14 mouse cellular contexts compared by ENCODE assay signal in the genomic region with DNA sequence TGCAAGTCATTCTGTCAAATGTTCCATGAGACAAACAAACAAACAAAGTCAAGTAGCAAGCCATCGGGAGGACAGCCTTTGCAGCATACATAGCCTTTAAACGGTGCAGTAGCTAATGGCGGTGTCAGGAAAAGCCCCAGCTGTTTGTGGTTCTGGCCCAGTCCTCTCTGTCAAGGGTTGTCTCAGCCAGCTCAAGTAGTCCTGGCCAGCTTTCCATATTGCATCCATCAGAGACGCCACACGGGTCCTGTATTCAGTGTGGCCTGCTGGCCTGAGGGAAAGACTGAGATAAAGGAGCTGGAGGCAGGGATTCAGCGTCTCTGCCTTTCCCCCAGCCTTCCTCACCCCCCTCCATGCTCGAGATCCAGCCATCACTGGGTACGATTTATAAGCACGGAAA.
A peak's percentile ranks its signal among the peaks of the same experiment; 100 is the strongest.
DNase-seq lines count a peak whose midpoint lies in the region; ATAC-seq and TF ChIP-seq lines count a peak whose summit lies in the region.
"Had no signal": no experiment of that assay in that cellular context is flagged by ENCODE, and none has a peak within 500 bp of the region (broad histone marks: within the 10 kb centered on the region; RNA-seq: fewer than 3 reads in every experiment).

No protein-coding gene starts in this region.

- TF ChIP-seq CTCF in kidney, postnatal 0 days (IDR thresholded peaks at IDR 0.05; ENCODE audit: low read depth), result no peak
- no peak for TF ChIP-seq CTCF in lung, embryonic 14.5 days (IDR thresholded peaks at IDR 0.05; ENCODE audit: low read depth)

- no peak for ATAC-seq in kidney, postnatal 0 days (replicated peaks; ENCODE audit: low FRiP score, low read depth)
- no peak for ATAC-seq in kidney, embryonic 15.5 days (replicated peaks; ENCODE audit: low FRiP score)
- ATAC-seq in lung, embryonic 14.5 days (ENCODE audit: insufficient read depth), result peak; percentile 98
- ATAC-seq in stomach, embryonic 16.5 days (ENCODE audit: insufficient read depth, low FRiP score), result peak; percentile 82; the same call in 1 of the 2 replicates
- ATAC-seq: midbrain, embryonic 13.5 days had no signal

- H3K9ac ChIP-seq in kidney, postnatal 0 days (ENCODE audit: low read depth, low read length), result no peak overlapping the region
- H3K9ac ChIP-seq in kidney, embryonic 15.5 days, result no peak overlapping the region
- H3K9ac ChIP-seq in lung, embryonic 14.5 days, result no peak overlapping the region
- no peak overlapping the region for H3K9ac ChIP-seq in stomach, embryonic 16.5 days (ENCODE audit: low read length)
- H3K9ac ChIP-seq: hindbrain, embryonic 14.5 days; limb, embryonic 15.5 days; midbrain, embryonic 13.5 days had no signal

- H3K36me3 ChIP-seq in kidney, postnatal 0 days (ENCODE audit: insufficient read depth, low read length), result no peaks in the 10 kb centered on the region
- H3K36me3 ChIP-seq in kidney, embryonic 15.5 days, result no peaks in the 10 kb centered on the region
- H3K36me3 ChIP-seq in lung, embryonic 14.5 days (ENCODE audit: insufficient read depth), result no peaks in the 10 kb centered on the region
- H3K36me3 ChIP-seq in stomach, embryonic 16.5 days (ENCODE audit: control insufficient read depth, insufficient read depth, low read length), result no peaks in the 10 kb centered on the region
- H3K36me3 ChIP-seq: limb, embryonic 15.5 days; midbrain, embryonic 13.5 days had no signal

- no peaks in the 10 kb centered on the region for H3K27me3 ChIP-seq in kidney, postnatal 0 days (ENCODE audit: insufficient read depth, low read length)
- peaks cover 29% of the 10 kb centered on the region for H3K27me3 ChIP-seq in kidney, embryonic 15.5 days
- H3K27me3 ChIP-seq in lung, embryonic 14.5 days (ENCODE audit: insufficient read depth, low read length), result no peaks in the 10 kb centered on the region
- peaks cover 10% of the 10 kb centered on the region; the same call in 1 of the 2 replicates for H3K27me3 ChIP-seq in stomach, embryonic 16.5 days (ENCODE audit: control insufficient read depth, insufficient read depth, low read length)

- WGBS in kidney, postnatal 0 days, result 75% methylated on average over 9 of the region's 9 CpGs
- WGBS in kidney, embryonic 15.5 days, result 65% methylated on average over 9 of the region's 9 CpGs
- WGBS in lung, embryonic 14.5 days, result 41% methylated on average over 9 of the region's 9 CpGs
- WGBS in stomach, embryonic 16.5 days, result 52% methylated on average over 9 of the region's 9 CpGs

- H3K4me1 ChIP-seq in kidney, postnatal 0 days (replicated peaks; ENCODE audit: insufficient read depth, low read length), result no peaks in the 10 kb centered on the region; the same call in 1 of the 2 replicates
- 0 out of 2 replicates have a peak, but pooled peaks cover 6% of the 10 kb centered on the region for H3K4me1 ChIP-seq in kidney, embryonic 15.5 days
- no peaks in the 10 kb centered on the region for H3K4me1 ChIP-seq in lung, embryonic 14.5 days (ENCODE audit: insufficient read depth)
- peaks cover 2% of the 10 kb centered on the region; the same call in 1 of the 2 replicates for H3K4me1 ChIP-seq in stomach, embryonic 16.5 days (ENCODE audit: control insufficient read depth, insufficient read depth, low read length)
- H3K4me1 ChIP-seq: limb, embryonic 15.5 days; midbrain, embryonic 13.5 days had no signal

- H3K4me2 ChIP-seq in kidney, postnatal 0 days (ENCODE audit: low read length), result no peak overlapping the region
- no peak overlapping the region for H3K4me2 ChIP-seq in kidney, embryonic 15.5 days
- H3K4me2 ChIP-seq in lung, embryonic 14.5 days, result no peak overlapping the region
- H3K4me2 ChIP-seq in stomach, embryonic 16.5 days (ENCODE audit: low read depth, low read length), result no peak overlapping the region
- H3K4me2 ChIP-seq: hindbrain, embryonic 14.5 days; limb, embryonic 15.5 days; midbrain, embryonic 13.5 days had no signal

- no peak overlapping the region for H3K4me3 ChIP-seq in kidney, postnatal 0 days (replicated peaks; ENCODE audit: low read depth, low read length)
- H3K4me3 ChIP-seq in kidney, embryonic 15.5 days (replicated peaks), result no peak overlapping the region
- no peak overlapping the region for H3K4me3 ChIP-seq in lung, embryonic 14.5 days (ENCODE audit: low read depth, low read length)
- no peak overlapping the region for H3K4me3 ChIP-seq in stomach, embryonic 16.5 days (replicated peaks; ENCODE audit: low read length)
- H3K4me3 ChIP-seq: heart, adult 2 months; limb, embryonic 15.5 days; midbrain, embryonic 13.5 days had no signal

- H3K27ac ChIP-seq in kidney, postnatal 0 days, result no peak overlapping the region
- H3K27ac ChIP-seq in kidney, embryonic 15.5 days, result no peak overlapping the region
- H3K27ac ChIP-seq in lung, embryonic 14.5 days (ENCODE audit: low read depth), result no peak overlapping the region
- no peak overlapping the region for H3K27ac ChIP-seq in stomach, embryonic 16.5 days (ENCODE audit: low read length)
- H3K27ac ChIP-seq: heart, adult 2 months; hindbrain, embryonic 14.5 days; limb, embryonic 15.5 days; macrophage; midbrain, embryonic 13.5 days had no signal

- no peaks in the 10 kb centered on the region for H3K9me3 ChIP-seq in kidney, postnatal 0 days (replicated peaks; ENCODE audit: low read length)
- no peaks in the 10 kb centered on the region for H3K9me3 ChIP-seq in kidney, embryonic 15.5 days (replicated peaks)
- no peaks in the 10 kb centered on the region for H3K9me3 ChIP-seq in lung, embryonic 14.5 days (ENCODE audit: low read depth, low read length)
- no peaks in the 10 kb centered on the region for H3K9me3 ChIP-seq in stomach, embryonic 16.5 days (replicated peaks; ENCODE audit: control insufficient read depth, low read length)
- H3K9me3 ChIP-seq: limb, embryonic 15.5 days; midbrain, embryonic 13.5 days had no signal

- DNase-seq in kidney, postnatal 0 days (ENCODE audit: low spot score), result peak; percentile 53
- DNase-seq in heart, postnatal 4 days, result peak; percentile 23
- DNase-seq in lung, embryonic 14.5 days, result peak; percentile 89
- DNase-seq in frontal cortex, postnatal 25 days (ENCODE audit: low spot score in 2 of 2), result no peak
- DNase-seq in retina, embryonic 14.5 days (ENCODE audit: low spot score), result no peak
- DNase-seq: adrenal gland, postnatal 14 days; cerebellum, adult 9-11 months had no signal

Comparison
In these comparisons a context has a peak if more than half of its experiments do, and no peak if none do; other contexts are left out.
1. ATAC-seq: peak in lung, embryonic 14.5 days (single experiment) and stomach, embryonic 16.5 days (single experiment); none in kidney, postnatal 0 days (single experiment) and kidney, embryonic 15.5 days (single experiment).
2. DNase-seq: peak in kidney, postnatal 0 days (single experiment), heart, postnatal 4 days (single experiment) and lung, embryonic 14.5 days (single experiment); none in frontal cortex, postnatal 25 days (0 of 2) and retina, embryonic 14.5 days (single experiment).